9 mouse cellular contexts compared by ENCODE assay signal in genomic region chr8:84743054-84743415, GRCm38 (mm10). TPM values are rescaled to one million over a fixed set of nuclear protein-coding genes. Genes with fewer than 3 reads are reported as not detected.
DNase-seq lines count a peak whose midpoint lies in the region; ATAC-seq and TF ChIP-seq lines count a peak whose summit lies in the region.
"Had no signal": no experiment of that assay in that cellular context is flagged by ENCODE, and none has a peak within 500 bp of the region (broad histone marks: within the 10 kb centered on the region; RNA-seq: fewer than 3 reads in every experiment).

No protein-coding gene starts in this region.

- DNase-seq in liver, result peak; percentile 29
- DNase-seq in liver, postnatal 0 days, result no peak
- DNase-seq in forebrain, embryonic 11.5 days (ENCODE audit: low spot score), result no peak
- DNase-seq in embryo, embryonic 10 days (ENCODE audit: low spot score), result no peak
- DNase-seq in ovary, postnatal 36 days (ENCODE audit: low spot score), result no peak
- no peak for DNase-seq in yolk sac, embryonic 10.5 days (ENCODE audit: low spot score)

- H3K27me3 ChIP-seq in liver, postnatal 0 days (ENCODE audit: insufficient read depth, low read length), result no peaks in the 10 kb centered on the region
- H3K27me3 ChIP-seq in forebrain, embryonic 11.5 days (ENCODE audit: control insufficient read depth, insufficient read depth, low read length), result peaks cover 78% of the 10 kb centered on the region
- H3K27me3 ChIP-seq in intestine, embryonic 15.5 days (replicated peaks), result peaks cover 9% of the 10 kb centered on the region
- H3K27me3 ChIP-seq in neural tube, embryonic 15.5 days (replicated peaks), result peaks cover 80% of the 10 kb centered on the region

- H3K4me2 ChIP-seq in liver, postnatal 0 days (ENCODE audit: low read depth, low read length), result no peak overlapping the region
- H3K4me2 ChIP-seq in forebrain, embryonic 11.5 days (ENCODE audit: low read depth, low read length, severe bottlenecking), result peak overlapping the region; percentile 32; the same call in 1 of the 2 replicates
- H3K4me2 ChIP-seq in intestine, embryonic 15.5 days (replicated peaks), result peak overlapping the region; percentile 48
- H3K4me2 ChIP-seq in neural tube, embryonic 15.5 days, result peak overlapping the region; percentile 24

- no peak for TF ChIP-seq CTCF in liver, postnatal 0 days (IDR thresholded peaks at IDR 0.05; ENCODE audit: low read depth)

- no peaks in the 10 kb centered on the region for H3K9me3 ChIP-seq in liver, postnatal 0 days (ENCODE audit: low read length)
- no peaks in the 10 kb centered on the region for H3K9me3 ChIP-seq in forebrain, embryonic 11.5 days (ENCODE audit: control insufficient read depth, low read length)
- no peaks in the 10 kb centered on the region for H3K9me3 ChIP-seq in intestine, embryonic 15.5 days
- H3K9me3 ChIP-seq in neural tube, embryonic 15.5 days (replicated peaks), result no peaks in the 10 kb centered on the region

- peaks cover 38% of the 10 kb centered on the region for H3K4me1 ChIP-seq in liver, postnatal 0 days (ENCODE audit: insufficient read depth)
- peaks cover 56% of the 10 kb centered on the region for H3K4me1 ChIP-seq in forebrain, embryonic 11.5 days (replicated peaks; ENCODE audit: control insufficient read depth, insufficient read depth, low read length)
- H3K4me1 ChIP-seq in intestine, embryonic 15.5 days (replicated peaks), result peaks cover 74% of the 10 kb centered on the region
- H3K4me1 ChIP-seq in neural tube, embryonic 15.5 days, result peaks cover 88% of the 10 kb centered on the region

- no peak for ATAC-seq in liver, postnatal 0 days
- no peak for ATAC-seq in forebrain, embryonic 11.5 days (replicated peaks; ENCODE audit: low FRiP score)
- 0 out of 2 replicates have a peak, but pooled peaks have one; percentile 16 for ATAC-seq in intestine, embryonic 15.5 days
- no peak for ATAC-seq in neural tube, embryonic 15.5 days (ENCODE audit: low FRiP score)

- no peak overlapping the region; the same call in 1 of the 2 replicates for H3K9ac ChIP-seq in liver, postnatal 0 days (replicated peaks)
- peak overlapping the region; percentile 44 for H3K9ac ChIP-seq in forebrain, embryonic 11.5 days (ENCODE audit: low read length)
- H3K9ac ChIP-seq in intestine, embryonic 15.5 days, result no peak overlapping the region
- no peak overlapping the region for H3K9ac ChIP-seq in neural tube, embryonic 15.5 days (replicated peaks)

- no peaks in the 10 kb centered on the region for H3K36me3 ChIP-seq in liver, postnatal 0 days (replicated peaks; ENCODE audit: insufficient read depth, low read length)
- H3K36me3 ChIP-seq in forebrain, embryonic 11.5 days (ENCODE audit: control insufficient read depth, insufficient read depth, low read length), result no peaks in the 10 kb centered on the region
- no peaks in the 10 kb centered on the region for H3K36me3 ChIP-seq in intestine, embryonic 15.5 days
- no peaks in the 10 kb centered on the region for H3K36me3 ChIP-seq in neural tube, embryonic 15.5 days

- H3K27ac ChIP-seq in liver, postnatal 0 days (ENCODE audit: low read depth), result no peak overlapping the region
- peak overlapping the region; percentile 37 for H3K27ac ChIP-seq in forebrain, embryonic 11.5 days (ENCODE audit: low read depth, low read length)
- peak overlapping the region; percentile 61 for H3K27ac ChIP-seq in intestine, embryonic 15.5 days
- peak overlapping the region; percentile 79 for H3K27ac ChIP-seq in neural tube, embryonic 15.5 days (replicated peaks)
- H3K27ac ChIP-seq: macrophage had no signal

- 46% methylated on average over 10 of the region's 10 CpGs for WGBS in liver, postnatal 0 days (ENCODE audit: insufficient replicate concordance)
- WGBS in forebrain, embryonic 11.5 days, result 3% methylated on average over 10 of the region's 10 CpGs
- WGBS in intestine, embryonic 15.5 days, result 24% methylated on average over 10 of the region's 10 CpGs
- WGBS in neural tube, embryonic 15.5 days, result 9% methylated on average over 10 of the region's 10 CpGs

- H3K4me3 ChIP-seq in liver, postnatal 0 days (ENCODE audit: low read depth, low read length), result no peak overlapping the region
- H3K4me3 ChIP-seq in forebrain, embryonic 11.5 days (ENCODE audit: low read depth, low read length), result no peak overlapping the region
- no peak overlapping the region for H3K4me3 ChIP-seq in intestine, embryonic 15.5 days (replicated peaks)
- H3K4me3 ChIP-seq in neural tube, embryonic 15.5 days (replicated peaks), result no peak overlapping the region

- no peak for TF ChIP-seq EP300 in liver, postnatal 0 days (IDR thresholded peaks at IDR 0.05; ENCODE audit: low read depth)

RNA-seq across cellular contexts. Expression of gene G430095P16Rik, which starts 20.2 kb away (rescaled TPM):
- 4.8 and 6.3 TPM in 2 replicates for polyA plus RNA-seq in liver, postnatal 0 days (2015; fragmentation: Nextera tagmentation; extraction: Ambion mirVana)
- polyA plus RNA-seq in forebrain, embryonic 11.5 days (2014; fragmentation: Nextera tagmentation; extraction: Ambion mirVana), result 3.0 and 3.1 TPM in 2 replicates
- polyA plus RNA-seq in intestine, embryonic 15.5 days (2015; fragmentation: Nextera tagmentation; extraction: Ambion mirVana), result 3.1 and 3.7 TPM in 2 replicates
- 1.4 and 1.8 TPM in 2 replicates for polyA plus RNA-seq in neural tube, embryonic 15.5 days (2015; fragmentation: Nextera tagmentation; extraction: Ambion mirVana)
- polyA plus RNA-seq: macrophage had no signal

RNA-seq across cellular contexts. Expression of gene Lyl1, which starts 41.8 kb away (rescaled TPM):
- polyA plus RNA-seq in liver, postnatal 0 days (2015; fragmentation: Nextera tagmentation; extraction: Ambion mirVana), result 24.6 and 25.7 TPM in 2 replicates
- 5.0 and 5.7 TPM in 2 replicates for polyA plus RNA-seq in forebrain, embryonic 11.5 days (2014; fragmentation: Nextera tagmentation; extraction: Ambion mirVana)
- 5.1 and 5.5 TPM in 2 replicates for polyA plus RNA-seq in intestine, embryonic 15.5 days (2015; fragmentation: Nextera tagmentation; extraction: Ambion mirVana)
- polyA plus RNA-seq in neural tube, embryonic 15.5 days (2015; fragmentation: Nextera tagmentation; extraction: Ambion mirVana), result 3.1 and 6.1 TPM in 2 replicates

RNA-seq across cellular contexts. Expression of gene Nacc1, which starts 55.4 kb away (rescaled TPM):
- polyA plus RNA-seq in liver, postnatal 0 days (2015; fragmentation: Nextera tagmentation; extraction: Ambion mirVana), result 3.3 and 3.6 TPM in 2 replicates
- polyA plus RNA-seq in forebrain, embryonic 11.5 days (2014; fragmentation: Nextera tagmentation; extraction: Ambion mirVana), result 34.6 and 37.7 TPM in 2 replicates
- 14.8 and 17.0 TPM in 2 replicates for polyA plus RNA-seq in intestine, embryonic 15.5 days (2015; fragmentation: Nextera tagmentation; extraction: Ambion mirVana)
- polyA plus RNA-seq in neural tube, embryonic 15.5 days (2015; fragmentation: Nextera tagmentation; extraction: Ambion mirVana), result 12.3 and 14.1 TPM in 2 replicates

RNA-seq across cellular contexts. Expression of gene Trmt1, which starts 56.9 kb away (rescaled TPM):
- polyA plus RNA-seq in liver, postnatal 0 days (2015; fragmentation: Nextera tagmentation; extraction: Ambion mirVana), result 21.3 TPM in 2 replicates
- polyA plus RNA-seq in forebrain, embryonic 11.5 days (2014; fragmentation: Nextera tagmentation; extraction: Ambion mirVana), result 52.7 and 72.3 TPM in 2 replicates
- polyA plus RNA-seq in intestine, embryonic 15.5 days (2015; fragmentation: Nextera tagmentation; extraction: Ambion mirVana), result 59.9 and 68.3 TPM in 2 replicates
- polyA plus RNA-seq in neural tube, embryonic 15.5 days (2015; fragmentation: Nextera tagmentation; extraction: Ambion mirVana), result 66.7 and 75.1 TPM in 2 replicates

RNA-seq across cellular contexts. Expression of gene Nfix, which starts 57.1 kb away (rescaled TPM):
- polyA plus RNA-seq in liver, postnatal 0 days (2015; fragmentation: Nextera tagmentation; extraction: Ambion mirVana), result 4.7 and 5.4 TPM in 2 replicates
- 7.7 and 8.9 TPM in 2 replicates for polyA plus RNA-seq in forebrain, embryonic 11.5 days (2014; fragmentation: Nextera tagmentation; extraction: Ambion mirVana)
- 14.2 and 14.8 TPM in 2 replicates for polyA plus RNA-seq in intestine, embryonic 15.5 days (2015; fragmentation: Nextera tagmentation; extraction: Ambion mirVana)
- polyA plus RNA-seq in neural tube, embryonic 15.5 days (2015; fragmentation: Nextera tagmentation; extraction: Ambion mirVana), result 60.3 and 70.5 TPM in 2 replicates
